Mouse (Mus musculus): ENCODE results near the gene Gm20532.

The Gm20532 gene

DNA sequence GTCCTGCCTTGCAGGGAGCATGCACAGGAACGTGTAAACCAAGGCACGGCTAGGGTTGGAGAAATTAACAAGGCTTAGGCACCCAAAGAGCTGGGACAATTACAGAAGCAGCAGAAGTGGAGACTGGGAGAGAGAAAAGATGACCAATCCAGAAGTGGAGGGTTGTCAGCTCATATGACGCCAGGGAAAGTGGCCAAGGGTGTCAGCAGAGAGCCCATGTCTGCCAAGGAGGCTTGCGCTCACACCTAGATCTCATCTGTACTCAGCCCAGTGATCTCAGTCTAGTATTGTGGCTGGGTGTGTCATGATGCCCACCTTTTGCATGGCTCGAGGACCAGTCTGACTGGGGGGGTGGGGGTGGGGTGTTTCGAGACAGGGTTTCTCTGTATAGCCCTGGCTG is 726 bp upstream of the Gm20532 start:
- Histone ChIP-seq H3K4me3 (replicated peaks; ENCODE audit: low read length) (peak overlapping the region; percentile 86; the same call in 1 of the 2 replicates), H3K9me3 (ENCODE audit: low read length) (no peaks in the 10 kb centered on the region), H3K4me1 (replicated peaks; ENCODE audit: low read depth, low read length) (peaks cover 65% of the 10 kb centered on the region), H3K27me3 (ENCODE audit: insufficient read depth, low read length) (0 out of 2 replicates have a peak, but pooled peaks cover 4% of the 10 kb centered on the region), H3K36me3 (ENCODE audit: insufficient read depth, low read length) (peaks cover 20% of the 10 kb centered on the region)
- TF ChIP-seq CTCF (conservative IDR thresholded peaks at IDR 0.05; ENCODE audit: low read length): no peak
- no peak for TF ChIP-seq POU5F1 (IDR thresholded peaks at IDR 0.05; ENCODE audit: borderline replicate concordance, low read length)
- TF ChIP-seq NANOG (IDR thresholded peaks at IDR 0.05; ENCODE audit: borderline replicate concordance, low read length): no peak

DNA sequence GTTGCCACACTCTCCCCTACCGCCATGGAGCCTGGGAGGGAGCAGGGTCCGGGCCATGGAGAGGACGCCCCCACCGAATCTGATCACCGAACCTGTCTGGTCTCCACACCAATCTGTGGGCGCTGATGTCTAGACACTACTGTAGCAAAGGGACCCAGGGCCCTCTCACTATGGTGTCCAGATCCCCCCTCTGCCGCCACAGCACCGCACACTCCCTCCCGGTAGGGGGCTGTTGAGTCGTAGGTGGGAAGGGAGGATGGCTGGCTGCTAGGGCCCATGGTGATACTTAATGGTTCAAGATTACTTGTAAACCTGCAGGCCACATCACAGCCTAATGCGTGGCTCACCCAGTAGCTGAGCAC is 586 bp downstream of the Gm20532 start:
- peak overlapping the region; percentile 86 for H3K4me3 ChIP-seq (replicated peaks; ENCODE audit: low read length)
- H3K36me3 ChIP-seq (ENCODE audit: insufficient read depth, low read length): peaks cover 34% of the 10 kb centered on the region
- H3K27me3 ChIP-seq (ENCODE audit: insufficient read depth, low read length): 0 out of 2 replicates have a peak, but pooled peaks cover 4% of the 10 kb centered on the region
- peaks cover 60% of the 10 kb centered on the region for H3K4me1 ChIP-seq (replicated peaks; ENCODE audit: low read depth, low read length)
- H3K9me3 ChIP-seq (ENCODE audit: low read length): no peaks in the 10 kb centered on the region
- TF ChIP-seq CTCF (conservative IDR thresholded peaks at IDR 0.05; ENCODE audit: low read length) (no peak), NANOG (IDR thresholded peaks at IDR 0.05; ENCODE audit: borderline replicate concordance, low read length) (no peak), POU5F1 (IDR thresholded peaks at IDR 0.05; ENCODE audit: borderline replicate concordance, low read length) (no peak)

DNA sequence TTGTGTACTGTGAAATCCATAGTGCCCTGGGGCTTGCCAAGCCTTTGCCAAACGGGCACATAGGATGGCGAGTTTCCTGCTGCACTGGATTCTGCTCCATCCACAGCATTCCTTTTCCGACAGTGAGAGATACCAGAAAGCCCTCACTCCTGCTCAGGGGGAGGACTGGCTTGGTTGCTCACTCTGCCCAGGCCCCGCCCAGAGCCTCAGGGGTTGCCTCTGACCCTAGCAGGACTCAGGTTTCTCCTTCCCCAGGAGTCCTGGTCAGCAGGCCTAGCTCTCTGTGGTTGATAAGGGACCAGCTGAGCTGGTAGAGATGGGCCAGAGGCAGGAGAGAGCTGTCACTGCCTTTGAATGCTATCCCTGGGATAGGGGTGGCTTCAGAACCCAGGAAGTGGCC is 2.1 kb downstream of the Gm20532 start:
- Histone ChIP-seq H3K9me3 (ENCODE audit: low read length) (no peaks in the 10 kb centered on the region), H3K27me3 (ENCODE audit: insufficient read depth, low read length) (0 out of 2 replicates have a peak, but pooled peaks cover 4% of the 10 kb centered on the region), H3K36me3 (ENCODE audit: insufficient read depth, low read length) (peaks cover 49% of the 10 kb centered on the region), H3K4me1 (replicated peaks; ENCODE audit: low read depth, low read length) (peaks cover 55% of the 10 kb centered on the region), H3K4me3 (replicated peaks; ENCODE audit: low read length) (0 out of 2 replicates have a peak overlapping the region, but pooled peaks have one; percentile 10)
- TF ChIP-seq CTCF (conservative IDR thresholded peaks at IDR 0.05; ENCODE audit: low read length): no peak
- TF ChIP-seq POU5F1 (IDR thresholded peaks at IDR 0.05; ENCODE audit: borderline replicate concordance, low read length): no peak
- TF ChIP-seq NANOG (IDR thresholded peaks at IDR 0.05; ENCODE audit: borderline replicate concordance, low read length): no peak

DNA sequence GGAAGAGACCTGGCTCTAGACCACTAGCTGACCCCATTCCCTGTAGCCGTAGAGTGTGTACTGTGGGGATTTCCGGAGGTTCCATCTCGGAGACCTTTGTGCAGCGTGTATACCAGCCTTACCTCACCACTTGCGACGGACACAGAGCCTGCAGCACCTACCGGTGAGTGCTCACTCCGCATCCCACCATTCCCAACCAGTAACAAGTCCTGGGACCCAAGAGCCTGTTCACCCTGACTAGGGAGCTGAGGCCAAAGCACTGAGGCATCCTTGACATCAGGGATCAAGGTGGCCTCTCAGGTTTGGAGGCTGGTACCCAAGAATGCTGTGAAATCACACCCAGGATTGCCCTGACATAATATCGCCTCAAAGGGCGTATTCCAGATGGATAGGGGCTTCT is 2.8 kb downstream of the Gm20532 start:
- no peak for TF ChIP-seq NANOG (IDR thresholded peaks at IDR 0.05; ENCODE audit: borderline replicate concordance, low read length)
- TF ChIP-seq CTCF (conservative IDR thresholded peaks at IDR 0.05; ENCODE audit: low read length): no peak
- TF ChIP-seq POU5F1 (IDR thresholded peaks at IDR 0.05; ENCODE audit: borderline replicate concordance, low read length): no peak
- peaks cover 54% of the 10 kb centered on the region for H3K36me3 ChIP-seq (ENCODE audit: insufficient read depth, low read length)
- H3K4me3 ChIP-seq (replicated peaks; ENCODE audit: low read length): no peak overlapping the region
- no peaks in the 10 kb centered on the region for H3K9me3 ChIP-seq (ENCODE audit: low read length)
- 0 out of 2 replicates have a peak, but pooled peaks cover 2% of the 10 kb centered on the region for H3K27me3 ChIP-seq (ENCODE audit: insufficient read depth, low read length)
- peaks cover 55% of the 10 kb centered on the region for H3K4me1 ChIP-seq (replicated peaks; ENCODE audit: low read depth, low read length)

DNA sequence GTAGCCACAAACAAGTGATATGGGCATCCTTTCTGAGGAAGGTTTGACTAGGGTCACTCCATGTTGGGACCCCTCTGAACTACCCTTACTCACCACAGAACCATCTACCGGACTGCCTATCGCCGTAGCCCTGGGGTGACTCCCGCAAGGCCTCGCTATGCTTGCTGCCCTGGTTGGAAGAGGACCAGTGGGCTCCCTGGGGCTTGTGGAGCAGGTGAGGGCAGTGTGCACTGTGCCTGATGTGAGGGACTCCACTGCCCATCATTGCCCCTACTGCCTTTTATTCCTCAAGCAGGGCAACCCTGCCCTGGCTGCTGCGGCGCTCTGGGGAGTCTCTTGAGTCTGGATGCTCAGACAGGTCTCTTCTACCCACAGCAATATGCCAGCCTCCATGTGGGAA is 3.8 kb downstream of the Gm20532 start:
- H3K4me3 ChIP-seq (replicated peaks; ENCODE audit: low read length): no peak overlapping the region
- no peaks in the 10 kb centered on the region for H3K9me3 ChIP-seq (ENCODE audit: low read length)
- no peak for TF ChIP-seq POU5F1 (IDR thresholded peaks at IDR 0.05; ENCODE audit: borderline replicate concordance, low read length)
- no peak for TF ChIP-seq CTCF (conservative IDR thresholded peaks at IDR 0.05; ENCODE audit: low read length)
- TF ChIP-seq NANOG (IDR thresholded peaks at IDR 0.05; ENCODE audit: borderline replicate concordance, low read length): no peak
- H3K36me3 ChIP-seq (ENCODE audit: insufficient read depth, low read length): peaks cover 64% of the 10 kb centered on the region
- H3K27me3 ChIP-seq (ENCODE audit: insufficient read depth, low read length): no peaks in the 10 kb centered on the region
- peaks cover 63% of the 10 kb centered on the region for H3K4me1 ChIP-seq (replicated peaks; ENCODE audit: low read depth, low read length)

DNA sequence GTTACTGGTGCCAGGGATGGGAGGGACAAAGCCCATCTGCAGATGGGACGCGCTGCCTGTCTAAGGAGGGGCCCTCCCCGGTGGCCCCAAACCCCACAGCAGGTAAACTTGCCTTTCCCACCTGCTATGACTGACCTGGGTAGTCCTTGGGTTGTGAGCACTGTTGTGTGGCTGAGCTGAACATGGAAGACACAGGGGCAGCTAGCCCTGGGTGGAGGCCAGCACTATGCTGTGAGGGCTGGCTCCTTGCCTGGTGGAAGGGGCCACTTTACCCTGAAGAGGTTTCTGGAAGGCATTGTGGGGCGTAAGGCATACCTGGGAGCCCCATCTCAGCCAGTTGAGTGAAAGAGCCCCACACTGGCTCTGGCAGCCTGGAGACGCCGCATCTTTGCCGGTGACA is 4.5 kb downstream of the Gm20532 start:
- Histone ChIP-seq H3K4me3 (replicated peaks; ENCODE audit: low read length) (no peak overlapping the region), H3K36me3 (ENCODE audit: insufficient read depth, low read length) (peaks cover 71% of the 10 kb centered on the region), H3K27me3 (ENCODE audit: insufficient read depth, low read length) (no peaks in the 10 kb centered on the region), H3K9me3 (ENCODE audit: low read length) (no peaks in the 10 kb centered on the region), H3K4me1 (replicated peaks; ENCODE audit: low read depth, low read length) (peaks cover 63% of the 10 kb centered on the region)
- no peak for TF ChIP-seq POU5F1 (IDR thresholded peaks at IDR 0.05; ENCODE audit: borderline replicate concordance, low read length)
- TF ChIP-seq NANOG (IDR thresholded peaks at IDR 0.05; ENCODE audit: borderline replicate concordance, low read length): no peak
- TF ChIP-seq CTCF (conservative IDR thresholded peaks at IDR 0.05; ENCODE audit: low read length): no peak

DNA sequence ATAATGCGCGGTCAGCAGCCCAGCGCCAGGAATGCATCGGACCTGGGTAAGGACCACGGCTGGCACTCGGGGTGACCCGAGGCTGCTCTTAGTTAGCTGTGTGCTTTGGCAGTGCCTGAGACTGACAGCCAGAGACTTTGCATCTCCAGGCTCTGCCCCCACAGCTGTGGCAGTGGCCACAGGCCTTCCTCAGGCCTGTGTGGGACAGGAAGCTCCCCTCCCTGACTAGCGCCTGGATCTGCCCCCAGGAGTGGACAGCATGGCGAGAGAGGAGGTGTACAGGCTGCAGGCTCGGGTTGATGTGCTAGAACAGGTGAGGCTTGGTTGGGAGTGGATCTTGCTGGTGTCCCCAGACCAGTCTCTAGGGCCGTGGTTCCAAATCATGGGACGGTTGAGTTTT is 5.0 kb downstream of the Gm20532 start:
- TF ChIP-seq NANOG (IDR thresholded peaks at IDR 0.05; ENCODE audit: borderline replicate concordance, low read length) (no peak), POU5F1 (IDR thresholded peaks at IDR 0.05; ENCODE audit: borderline replicate concordance, low read length) (no peak), CTCF (conservative IDR thresholded peaks at IDR 0.05; ENCODE audit: low read length) (no peak)
- Histone ChIP-seq H3K9me3 (ENCODE audit: low read length) (no peaks in the 10 kb centered on the region), H3K4me3 (replicated peaks; ENCODE audit: low read length) (no peak overlapping the region), H3K27me3 (ENCODE audit: insufficient read depth, low read length) (no peaks in the 10 kb centered on the region), H3K4me1 (replicated peaks; ENCODE audit: low read depth, low read length) (peaks cover 64% of the 10 kb centered on the region), H3K36me3 (ENCODE audit: insufficient read depth, low read length) (peaks cover 76% of the 10 kb centered on the region)

DNA sequence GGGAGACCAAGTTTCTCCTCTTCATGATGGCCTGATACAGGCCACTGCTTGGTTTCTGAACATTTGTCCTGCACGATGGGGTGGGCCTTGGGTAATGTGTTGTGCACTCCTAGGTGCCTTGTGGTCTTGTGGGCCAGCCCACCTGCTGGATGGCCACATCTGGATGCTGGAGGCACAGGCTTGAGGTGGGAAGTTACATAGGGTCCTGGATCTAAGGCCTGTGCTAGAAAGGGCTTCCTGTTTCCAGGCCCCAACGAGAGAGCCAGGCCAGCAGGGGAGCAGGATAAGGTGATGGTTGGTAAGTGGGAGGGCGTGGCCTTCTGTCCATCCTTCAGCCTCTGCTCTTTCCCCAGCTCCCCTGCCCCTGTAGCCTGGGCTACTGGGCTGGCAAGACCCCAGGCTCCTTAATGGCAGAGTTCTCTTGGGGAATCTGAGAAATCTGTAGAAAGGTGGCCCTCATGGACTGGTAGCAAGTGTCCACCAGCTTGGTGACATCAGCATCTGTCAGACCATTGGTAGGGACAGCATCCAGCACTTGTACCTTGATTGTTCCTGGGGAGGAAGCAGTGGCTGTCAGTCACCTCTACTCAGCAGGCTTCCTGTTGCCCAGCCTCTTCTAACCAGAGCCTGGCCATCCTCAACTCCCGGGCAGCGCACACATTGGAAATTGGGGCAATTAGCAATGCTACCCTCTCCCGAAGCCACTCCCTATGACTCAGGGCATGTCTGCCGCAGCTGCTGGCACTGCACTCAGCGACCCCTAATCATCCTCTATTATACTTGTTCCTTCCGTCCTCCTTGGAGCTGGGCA is 7.0 kb downstream of the Gm20532 start:
- no peak for TF ChIP-seq POU5F1 (IDR thresholded peaks at IDR 0.05; ENCODE audit: borderline replicate concordance, low read length)
- TF ChIP-seq CTCF (conservative IDR thresholded peaks at IDR 0.05; ENCODE audit: low read length): no peak
- TF ChIP-seq NANOG (IDR thresholded peaks at IDR 0.05; ENCODE audit: borderline replicate concordance, low read length): no peak

More for the DNA sequence above, 7.0 kb downstream of the Gm20532 start:
- Histone ChIP-seq H3K27me3 (ENCODE audit: insufficient read depth, low read length) (no peaks in the 10 kb centered on the region), H3K4me3 (replicated peaks; ENCODE audit: low read length) (no peak overlapping the region), H3K9me3 (ENCODE audit: low read length) (no peaks in the 10 kb centered on the region), H3K4me1 (replicated peaks; ENCODE audit: low read depth, low read length) (peaks cover 66% of the 10 kb centered on the region), H3K36me3 (ENCODE audit: insufficient read depth, low read length) (peaks cover 86% of the 10 kb centered on the region)

Data from E14TG2a.4 (cell line).